Mouse (Mus musculus) activated CD4-positive, CD25-positive, alpha-beta regulatory T cell (primary cell): ENCODE data around the gene Lekr1. TPM values are rescaled to one million over a fixed set of nuclear protein-coding genes. Genes with fewer than 3 reads are reported as not detected.

Experiments used
- polyA plus RNA-seq, 2 experiments: library from polyadenylated mRNA; unstranded; fragments of 100-300 nt; shearing (Covaris generic); gene quantifications; one replicate each; pipeline ENCODE4 v1.2.1; 2017

Lekr1 gene
- polyA plus RNA-seq: under 1 TPM; 0.18 to 0.27 TPM

GRCm38 (mm10) chr3:65665977-65666766 is at the start of gene Lekr1:
Gene Lekr1, plus strand, starts transcription at chr3:65666228.

Other genes starting within 250 kb of the Lekr1 start
- 10 to 100 TPM; 18.3 to 22.7 TPM for gene Tiparp, start 137.8 kb upstream of the Lekr1 start, polyA plus RNA-seq